Mouse (Mus musculus) retina, postnatal 7 days (tissue): ENCODE results near the gene Olfr61.
"Not testable (repeated sequence)": the region's sequence is repeated elsewhere in the genome, so short reads cannot be mapped to it uniquely, and the experiment has no call there.

Experiments
- DNase-seq: peaks from one replicate; pipeline ENCODE4 v3.0.0-alpha.2; 2012; ENCODE audit warnings: low read depth, low spot score

Olfr61 gene

DNA sequence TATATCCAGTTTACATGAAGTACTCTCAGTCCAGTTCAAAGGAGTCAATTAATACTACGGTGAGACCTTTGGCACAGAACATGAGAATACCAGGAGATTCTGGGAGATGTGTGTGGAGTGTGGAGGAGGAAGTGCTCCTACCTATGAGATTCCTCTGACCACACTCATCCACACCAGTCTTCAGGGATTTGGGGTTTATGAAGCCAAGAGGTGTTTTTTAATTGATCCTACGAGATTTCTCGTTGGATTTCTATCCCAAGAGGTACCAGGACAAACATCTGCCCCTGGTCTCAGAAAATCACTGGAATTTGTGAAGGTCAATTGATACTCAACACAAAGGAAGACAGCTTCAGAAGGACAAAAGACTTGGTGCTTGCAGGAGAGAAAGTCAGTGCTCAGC, at the start of gene Olfr61:
Gene Olfr61, plus strand, starts transcription at position 301 of the 400 bp plus-strand sequence.
- DNase-seq: not testable (repeated sequence)

DNA sequence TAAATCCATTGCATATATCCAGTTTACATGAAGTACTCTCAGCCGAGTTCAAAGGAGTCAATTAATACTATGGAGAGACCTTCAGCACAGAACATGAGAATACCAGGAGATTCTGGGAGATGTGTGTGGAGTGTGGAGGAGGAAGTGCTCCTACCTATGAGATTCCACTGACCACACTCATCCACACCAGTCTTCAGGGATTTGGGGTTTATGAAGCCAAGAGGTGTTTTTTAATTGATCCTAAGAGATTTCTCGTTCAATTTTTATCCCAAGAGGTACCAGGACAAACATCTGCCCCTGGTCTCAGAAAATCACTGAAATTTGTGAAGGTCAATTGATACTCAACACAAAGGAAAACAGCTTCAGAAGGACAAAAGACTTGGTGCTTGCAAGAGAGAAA, 27.8 kb upstream of the Olfr61 start, which contains the start of gene Olfr46:
Gene Olfr46, plus strand, starts transcription at position 301 of the 400 bp plus-strand sequence.
- not testable (repeated sequence) for DNase-seq

DNA sequence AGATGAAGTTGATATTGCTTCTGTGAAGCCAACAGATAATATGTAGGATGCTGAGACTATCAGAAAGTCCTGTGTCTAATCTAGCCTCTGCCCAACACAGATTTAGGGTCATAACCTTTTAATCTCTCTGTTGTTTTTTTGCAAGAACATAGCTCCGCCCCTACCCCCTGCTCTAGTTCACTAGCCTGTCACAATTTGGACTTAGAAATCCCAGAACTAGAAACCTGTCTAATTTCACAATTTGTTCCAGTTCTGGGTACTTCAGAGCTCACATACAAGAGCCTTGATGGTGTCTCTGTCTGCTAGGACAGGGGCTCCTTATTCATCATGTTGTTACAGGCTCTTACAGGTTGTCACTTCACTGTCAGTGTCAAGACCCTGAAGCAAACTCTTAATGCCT, 1.8 kb downstream of the Olfr61 start:
- no peak for DNase-seq

DNA sequence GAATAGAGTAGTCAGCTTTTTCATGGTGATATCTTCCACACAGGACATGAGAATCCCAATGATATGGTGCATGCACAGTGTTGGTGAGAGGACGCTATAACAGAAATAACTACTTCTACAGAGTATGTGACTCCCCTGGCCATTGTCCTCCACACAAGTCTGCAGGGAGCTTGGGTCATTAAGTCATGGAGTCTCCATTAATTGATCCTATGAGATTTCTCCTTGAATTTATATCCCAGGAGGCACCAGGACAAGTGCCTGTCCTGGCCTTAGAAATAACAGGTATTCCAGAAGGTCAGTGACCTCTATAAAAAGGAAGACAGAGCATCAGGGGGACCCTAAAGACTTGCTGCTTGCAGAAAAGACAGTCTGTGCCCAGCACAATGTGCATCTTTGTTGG, 17.4 kb downstream of the Olfr61 start, which contains the start of gene Olfr53:
Gene Olfr53, plus strand, starts transcription at position 301 of the 400 bp plus-strand sequence.
- no peak for DNase-seq

DNA sequence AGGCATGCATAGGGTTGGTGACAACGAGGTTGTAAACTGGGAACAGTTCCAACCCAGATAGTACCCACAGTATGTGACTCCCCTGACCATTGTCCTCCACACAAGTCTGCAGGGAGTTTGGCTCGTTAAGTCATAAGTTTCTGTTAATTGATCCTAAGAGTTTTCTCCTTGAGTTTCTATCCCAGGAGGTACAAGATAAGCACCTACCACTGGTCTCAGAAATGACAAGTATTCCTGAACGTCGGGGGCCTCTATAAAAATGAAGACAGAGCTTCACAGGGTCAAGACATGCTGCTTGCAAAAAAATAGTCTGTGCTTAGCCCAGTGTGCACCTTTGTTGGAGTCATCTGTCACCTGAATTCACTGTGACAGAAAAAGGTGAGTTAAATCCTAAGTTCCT, 30.9 kb downstream of the Olfr61 start, which contains the start of gene Olfr539:
Gene Olfr539, plus strand, starts transcription at position 301 of the 400 bp plus-strand sequence.
- DNase-seq: no peak

DNA sequence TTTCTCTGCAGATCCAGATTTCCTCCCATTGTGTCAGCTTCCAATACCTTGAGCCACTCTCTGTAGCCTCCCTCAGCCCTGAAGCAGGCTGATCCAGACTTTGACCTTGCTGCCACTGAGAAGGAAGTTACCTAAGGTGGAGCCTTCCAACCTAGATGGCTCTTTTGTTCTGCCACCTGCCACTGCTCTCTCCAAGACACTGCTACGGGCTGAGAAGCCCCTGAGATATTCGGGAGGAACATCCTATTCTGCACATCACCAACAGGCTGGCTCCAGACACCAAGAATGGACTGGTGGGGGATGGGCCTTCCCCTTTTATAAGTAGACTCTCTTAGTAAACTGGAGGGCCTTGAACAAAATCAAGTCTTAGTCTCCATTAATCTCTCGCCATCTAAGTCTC, 41.9 kb downstream of the Olfr61 start:
- DNase-seq: not testable (repeated sequence)

DNA sequence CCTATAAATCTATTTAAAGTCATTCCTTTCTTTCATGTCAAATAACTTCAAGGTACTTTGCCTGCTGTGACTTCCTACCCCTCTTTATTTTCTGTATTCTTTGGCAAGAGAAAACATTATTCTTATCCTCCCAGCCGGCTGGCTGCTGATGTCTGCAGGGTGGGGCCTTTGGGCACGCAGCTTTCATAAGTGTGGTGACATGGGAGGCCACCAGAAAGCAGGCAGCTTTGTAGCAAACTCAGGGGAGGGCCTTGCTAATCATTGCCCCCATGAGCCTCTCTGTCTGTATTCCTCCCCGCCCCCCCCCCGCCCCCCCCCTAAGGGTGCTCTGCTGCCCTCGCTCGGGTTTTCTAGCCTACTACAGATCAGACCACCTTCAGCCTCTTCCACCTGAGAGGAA, 47.1 kb downstream of the Olfr61 start:
- DNase-seq: no peak

DNA sequence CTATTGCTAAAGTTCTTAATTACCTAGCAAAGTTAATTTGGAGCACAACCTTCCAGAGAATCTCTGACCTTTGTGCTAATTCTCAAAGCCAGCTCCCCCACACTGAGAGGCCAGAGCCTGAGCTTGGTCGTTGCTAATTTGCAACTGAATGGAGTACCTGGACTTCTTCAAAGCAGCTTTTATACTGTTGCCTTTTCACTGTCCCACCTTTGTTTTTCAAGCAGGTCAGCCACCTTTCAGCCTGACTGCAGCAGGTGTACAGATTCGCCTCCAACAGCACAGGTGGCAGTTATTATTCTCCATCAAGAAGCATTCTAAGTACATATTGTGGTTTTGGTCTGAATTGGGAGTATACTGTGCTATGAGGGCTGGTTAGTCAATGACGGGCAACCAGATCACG, 50.8 kb downstream of the Olfr61 start:
- DNase-seq: not testable (repeated sequence)

DNA sequence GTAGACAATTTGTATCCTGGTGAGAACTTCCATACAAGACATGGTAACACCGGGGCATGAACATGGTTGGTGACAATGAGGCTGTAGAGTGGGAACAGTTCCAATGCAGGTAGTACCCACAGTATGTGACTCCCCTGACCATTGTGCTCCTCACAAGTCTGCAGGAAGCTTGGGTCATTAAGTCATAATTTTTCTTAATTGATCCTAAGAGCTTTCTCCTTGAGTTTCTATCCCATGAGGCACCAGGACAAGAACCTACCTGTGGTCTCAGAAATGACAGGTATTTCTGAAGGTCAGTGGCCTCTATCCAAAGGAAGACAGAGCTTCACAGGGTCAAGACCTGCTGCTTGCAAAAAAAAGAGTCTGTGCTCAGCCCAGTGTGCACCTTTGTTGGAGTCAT, 52.9 kb downstream of the Olfr61 start, which contains the start of gene Olfr45:
Gene Olfr45, plus strand, starts transcription at position 301 of the 400 bp plus-strand sequence.
- no peak for DNase-seq
